Mouse (Mus musculus) urinary bladder, postnatal 25 days (tissue): ENCODE measurements around the gene Ggt6.
"Not testable (repeated sequence)": the region's sequence is repeated elsewhere in the genome, so short reads cannot be mapped to it uniquely, and the experiment has no call there.

Source experiments
- DNase-seq: peaks from one replicate; pipeline ENCODE4 v3.0.0; 2022; ENCODE audit warnings: low spot score

Ggt6 gene

GRCm38 (mm10) chr11:72440597-72440964 is 5.3 kb downstream of the Ggt6 start:
- not testable (repeated sequence) for DNase-seq

GRCm38 (mm10) chr11:72440965-72441664 is 5.8 kb downstream of the Ggt6 start, which contains the start of gene Mybbp1a:
TSS of gene Mybbp1a (plus strand) at chr11:72441355.
- DNase-seq, result peak; percentile 98

- DNase-seq, result peak; percentile 47
Measured at GRCm38 (mm10) chr11:72446311-72447105, 11.2 kb downstream of the Ggt6 start.

GRCm38 (mm10) chr11:72447475-72447874 is 12.1 kb downstream of the Ggt6 start:
- DNase-seq, result no peak

- DNase-seq, result no peak
Measured at GRCm38 (mm10) chr11:72452140-72452665, 16.9 kb downstream of the Ggt6 start.

GRCm38 (mm10) chr11:72453105-72453953 is 18.0 kb downstream of the Ggt6 start:
- DNase-seq, result no peak

- DNase-seq, result no peak
Measured at GRCm38 (mm10) chr11:72455694-72456093, 20.4 kb downstream of the Ggt6 start.

GRCm38 (mm10) chr11:72457995-72458496 is 22.7 kb downstream of the Ggt6 start:
- DNase-seq, result no peak

GRCm38 (mm10) chr11:72458502-72458901 is 23.2 kb downstream of the Ggt6 start:
- no peak for DNase-seq

GRCm38 (mm10) chr11:72461500-72461981 is 26.2 kb downstream of the Ggt6 start:
- DNase-seq, result no peak

- no peak for DNase-seq
Measured at GRCm38 (mm10) chr11:72464821-72465220, 29.5 kb downstream of the Ggt6 start.

GRCm38 (mm10) chr11:72465978-72466693 is 30.8 kb downstream of the Ggt6 start:
- DNase-seq, result no peak

- no peak for DNase-seq
Measured at GRCm38 (mm10) chr11:72466694-72467507, 31.6 kb downstream of the Ggt6 start.

GRCm38 (mm10) chr11:72468525-72468924 is 33.2 kb downstream of the Ggt6 start:
- DNase-seq, result no peak

GRCm38 (mm10) chr11:72469217-72469616 is 33.9 kb downstream of the Ggt6 start:
- no peak for DNase-seq

GRCm38 (mm10) chr11:72470004-72470403 is 34.7 kb downstream of the Ggt6 start:
- no peak for DNase-seq

GRCm38 (mm10) chr11:72471381-72471780 is 36.1 kb downstream of the Ggt6 start:
- DNase-seq, result no peak

- DNase-seq, result no peak
Measured at GRCm38 (mm10) chr11:72473540-72473939, 38.2 kb downstream of the Ggt6 start.

- DNase-seq, result no peak
Measured at GRCm38 (mm10) chr11:72474926-72475325, 39.6 kb downstream of the Ggt6 start.

GRCm38 (mm10) chr11:72475408-72475807 is 40.1 kb downstream of the Ggt6 start:
- no peak for DNase-seq
